Mouse (Mus musculus) layer of hippocampus, adult 9-10 months (tissue): ENCODE measurements around the gene Sh3kbp1.
"Not testable (repeated sequence)": the region's sequence is repeated elsewhere in the genome, so short reads cannot be mapped to it uniquely, and the experiment has no call there.

Experiments
- DNase-seq: peaks from one replicate; pipeline ENCODE4 v3.0.0; 2022; ENCODE audit warnings: low spot score

The Sh3kbp1 gene

GRCm38 (mm10) chrX:159626907-159627587 lies at the start of gene Sh3kbp1:
Sh3kbp1 (plus strand) TSS chrX:159627272.
- DNase-seq = no peak

- not testable (repeated sequence) for DNase-seq
Measured at GRCm38 (mm10) chrX:159584738-159585137, 42.3 kb upstream of the Sh3kbp1 start.

DNA sequence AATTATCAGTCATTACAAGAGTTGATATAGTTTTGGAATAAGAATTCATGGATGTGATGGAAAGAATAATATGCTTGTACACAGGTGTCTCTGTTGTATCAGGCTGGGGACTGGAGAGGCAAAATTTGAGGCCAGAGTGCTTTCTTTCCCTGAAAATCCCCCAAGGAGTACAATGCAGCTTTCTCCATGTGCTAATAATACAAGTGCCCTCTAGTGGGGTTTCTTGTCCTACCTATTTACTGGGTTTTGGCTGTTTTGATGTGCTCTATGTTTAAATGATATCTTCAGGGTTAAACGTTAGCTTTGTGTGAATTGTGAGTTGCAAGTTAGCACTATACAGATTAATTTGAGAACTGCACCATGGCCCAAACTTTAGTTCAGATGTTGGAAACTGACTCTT lies 35.4 kb upstream of the Sh3kbp1 start:
- DNase-seq = no peak

DNA sequence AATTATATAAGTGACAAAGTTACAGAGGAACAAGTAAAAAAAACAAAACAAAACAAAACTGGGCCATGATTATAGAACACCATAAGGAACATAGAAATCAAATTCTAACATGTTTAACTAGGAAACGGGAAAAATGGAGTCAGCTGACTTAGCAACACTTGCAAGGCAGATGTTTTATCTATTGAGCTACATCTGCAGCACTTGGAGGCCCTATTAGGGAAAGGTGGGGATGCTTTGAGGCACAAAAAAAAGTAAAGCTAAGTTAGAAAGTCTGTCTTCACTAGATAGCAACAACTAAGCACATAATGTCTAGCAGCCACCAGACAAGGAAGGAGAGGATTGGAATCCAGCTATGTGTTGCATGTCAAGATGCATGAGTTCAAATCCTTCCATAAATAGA lies 29.6 kb upstream of the Sh3kbp1 start:
- no peak for DNase-seq

DNA sequence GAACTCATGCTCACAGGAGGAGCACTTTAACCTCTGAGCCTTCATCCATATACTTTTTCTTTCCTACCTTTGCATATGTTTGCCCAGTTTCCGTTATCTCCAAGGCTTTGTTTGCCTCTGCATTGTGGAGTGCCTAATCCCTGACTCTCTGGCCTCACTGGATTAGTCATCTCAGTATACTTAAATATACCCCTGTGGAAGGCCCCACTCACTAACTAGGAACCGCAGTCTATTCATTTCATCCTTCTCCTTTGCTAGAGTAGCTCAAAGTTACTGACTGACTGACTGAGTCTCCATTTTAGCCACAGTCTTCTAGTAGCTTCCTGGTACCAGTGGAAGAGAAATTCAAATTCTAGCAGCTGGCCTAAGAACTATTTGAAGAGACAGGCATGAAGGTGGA lies 22.2 kb upstream of the Sh3kbp1 start:
- no peak for DNase-seq

GRCm38 (mm10) chrX:159606936-159607335 lies 20.1 kb upstream of the Sh3kbp1 start:
- DNase-seq = no peak

DNA sequence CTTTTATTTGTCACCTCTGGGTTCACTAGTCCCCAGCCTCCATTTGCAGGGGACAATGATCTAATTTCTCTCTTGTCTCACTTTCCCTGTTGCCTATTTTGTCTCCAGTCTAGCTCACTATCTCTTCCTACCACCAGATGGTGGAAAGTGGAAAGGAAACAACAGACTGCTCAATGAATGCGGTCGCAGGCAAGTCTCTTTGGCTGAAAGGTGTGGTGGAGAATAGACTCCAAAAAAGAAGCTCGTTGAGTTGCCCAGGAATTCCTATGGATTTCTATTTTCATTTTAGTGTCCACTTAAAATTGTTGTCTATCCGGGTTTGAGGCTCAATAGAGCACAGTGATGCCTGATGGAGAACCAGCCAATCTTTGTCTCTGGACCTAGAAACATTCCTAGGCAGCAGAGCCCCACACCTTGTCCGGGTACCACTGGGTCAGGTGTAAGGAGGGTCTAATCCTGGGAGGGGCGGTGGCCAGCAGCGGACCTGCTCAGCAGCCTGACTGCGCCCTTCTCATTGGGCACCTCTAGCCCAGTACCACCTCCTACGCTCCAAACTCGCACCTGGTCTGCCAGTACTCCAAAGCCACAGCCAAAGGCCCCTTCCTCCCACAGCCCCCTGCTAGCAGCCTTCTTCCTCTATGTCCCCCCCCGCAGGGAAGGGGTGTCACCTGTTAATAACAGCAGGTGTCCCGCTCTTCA lies 715 bp upstream of the Sh3kbp1 start:
- DNase-seq = peak; percentile 33

GRCm38 (mm10) chrX:159627588-159628566 lies 805 bp downstream of the Sh3kbp1 start:
- DNase-seq = no peak

DNA sequence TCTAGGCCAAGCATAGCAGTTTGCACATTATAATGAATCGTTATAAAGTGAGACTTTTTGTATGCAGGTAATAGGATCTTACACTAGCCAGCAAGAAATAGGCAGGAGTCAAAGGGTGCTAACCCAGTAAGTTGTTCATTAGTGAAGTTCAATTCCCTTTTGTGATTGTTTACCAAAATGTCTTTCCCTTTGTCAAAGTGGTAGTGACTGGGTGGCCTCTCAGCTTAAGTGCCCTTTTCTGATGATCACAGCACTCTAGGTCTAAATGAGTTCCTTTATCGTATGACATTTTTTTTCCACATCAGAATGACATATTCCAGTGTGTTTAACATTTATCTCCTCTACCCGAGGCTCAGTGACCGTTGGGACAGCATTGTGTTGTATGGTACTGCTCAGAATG lies 1.6 kb downstream of the Sh3kbp1 start:
- no peak for DNase-seq

- no peak for DNase-seq
Measured at GRCm38 (mm10) chrX:159629203-159629602, 2.1 kb downstream of the Sh3kbp1 start.

- no peak for DNase-seq
Measured at GRCm38 (mm10) chrX:159638500-159639227, 11.6 kb downstream of the Sh3kbp1 start.

DNA sequence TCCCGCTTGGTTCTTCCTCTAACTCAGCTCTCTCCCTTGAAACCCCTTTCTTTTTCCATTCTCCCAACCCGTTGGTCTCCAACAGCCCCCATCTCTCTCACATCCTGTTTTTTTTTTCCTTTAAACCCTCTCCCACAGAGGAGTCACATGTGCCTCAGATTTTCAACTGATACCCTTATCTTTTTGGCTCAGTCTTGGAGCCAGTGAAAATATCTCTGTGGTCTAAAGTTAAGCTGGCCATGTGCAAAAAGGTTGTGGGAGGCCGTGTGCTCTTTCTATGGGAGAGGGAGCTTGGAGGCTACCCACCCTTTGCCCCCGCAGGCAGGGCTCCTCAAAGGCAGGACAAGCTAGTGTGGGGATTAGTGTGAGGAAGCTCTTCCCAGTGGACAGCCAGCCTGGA lies 12.9 kb downstream of the Sh3kbp1 start:
- no peak for DNase-seq

- DNase-seq = no peak
Measured at GRCm38 (mm10) chrX:159645314-159645713, 18.2 kb downstream of the Sh3kbp1 start.

GRCm38 (mm10) chrX:159647564-159647963 lies 20.5 kb downstream of the Sh3kbp1 start:
- DNase-seq = no peak

- no peak for DNase-seq
Measured at GRCm38 (mm10) chrX:159648598-159648997, 21.5 kb downstream of the Sh3kbp1 start.

GRCm38 (mm10) chrX:159650130-159650678 lies 23.1 kb downstream of the Sh3kbp1 start:
- no peak for DNase-seq

DNA sequence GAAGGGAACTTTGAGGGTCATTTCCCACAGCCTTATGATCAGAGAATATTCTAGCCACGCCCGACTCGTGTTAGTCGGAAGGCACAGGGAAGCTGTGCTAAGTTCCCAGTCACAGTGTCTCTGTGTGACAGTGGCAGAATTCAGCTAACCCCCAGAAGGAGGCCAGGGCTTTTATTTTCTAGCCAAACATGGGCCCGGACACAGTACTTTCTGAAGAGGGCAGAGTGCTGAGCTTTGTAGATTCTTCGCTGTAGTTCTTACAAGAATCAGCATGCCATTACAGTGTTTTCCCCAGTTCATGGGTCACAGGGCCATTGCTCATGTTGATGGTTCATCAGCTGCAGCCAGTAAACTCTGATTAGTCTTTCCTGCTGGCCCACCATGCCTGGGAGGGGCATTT lies 23.7 kb downstream of the Sh3kbp1 start:
- DNase-seq = no peak

DNA sequence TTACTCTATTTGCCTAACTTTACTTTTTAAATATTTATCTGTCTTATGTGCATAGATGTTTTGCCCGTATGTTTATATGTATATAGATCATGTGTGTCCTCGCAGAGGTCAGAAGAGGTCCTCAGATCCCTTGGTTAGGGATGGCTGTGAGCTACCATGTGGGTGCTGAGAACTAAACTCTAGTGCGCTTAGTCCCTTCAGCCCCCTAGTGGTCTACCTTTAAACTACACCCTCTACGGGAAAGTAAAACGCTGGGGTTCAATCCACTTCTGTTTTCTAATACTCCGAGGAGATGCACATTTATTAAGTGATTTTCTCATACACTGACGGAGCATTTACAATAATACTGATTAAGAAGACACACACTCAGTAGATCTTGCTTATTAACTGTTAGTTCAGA lies 44.3 kb downstream of the Sh3kbp1 start:
- DNase-seq = no peak

- no peak for DNase-seq
Measured at GRCm38 (mm10) chrX:159672466-159672865, 45.4 kb downstream of the Sh3kbp1 start.

DNA sequence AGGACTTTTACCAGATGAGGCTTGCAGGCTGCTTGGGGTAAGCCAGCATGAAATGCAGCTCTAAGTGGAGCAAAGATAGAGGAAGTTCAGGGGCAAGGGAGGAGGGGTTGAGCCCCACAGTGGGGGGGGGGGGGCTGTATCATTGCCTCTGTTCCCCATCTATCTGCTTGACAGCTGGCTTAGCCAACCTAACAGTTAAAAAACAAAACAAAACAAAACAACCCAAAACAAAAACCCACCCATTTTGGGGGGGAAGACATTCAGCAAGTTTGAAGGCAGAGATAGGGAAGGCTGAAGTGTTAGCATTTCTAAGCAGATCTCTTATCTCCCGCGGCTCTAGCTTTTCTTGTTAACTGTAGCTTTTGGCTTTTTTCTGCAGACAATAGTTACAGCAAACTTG lies 49.2 kb downstream of the Sh3kbp1 start:
- no peak for DNase-seq

DNA sequence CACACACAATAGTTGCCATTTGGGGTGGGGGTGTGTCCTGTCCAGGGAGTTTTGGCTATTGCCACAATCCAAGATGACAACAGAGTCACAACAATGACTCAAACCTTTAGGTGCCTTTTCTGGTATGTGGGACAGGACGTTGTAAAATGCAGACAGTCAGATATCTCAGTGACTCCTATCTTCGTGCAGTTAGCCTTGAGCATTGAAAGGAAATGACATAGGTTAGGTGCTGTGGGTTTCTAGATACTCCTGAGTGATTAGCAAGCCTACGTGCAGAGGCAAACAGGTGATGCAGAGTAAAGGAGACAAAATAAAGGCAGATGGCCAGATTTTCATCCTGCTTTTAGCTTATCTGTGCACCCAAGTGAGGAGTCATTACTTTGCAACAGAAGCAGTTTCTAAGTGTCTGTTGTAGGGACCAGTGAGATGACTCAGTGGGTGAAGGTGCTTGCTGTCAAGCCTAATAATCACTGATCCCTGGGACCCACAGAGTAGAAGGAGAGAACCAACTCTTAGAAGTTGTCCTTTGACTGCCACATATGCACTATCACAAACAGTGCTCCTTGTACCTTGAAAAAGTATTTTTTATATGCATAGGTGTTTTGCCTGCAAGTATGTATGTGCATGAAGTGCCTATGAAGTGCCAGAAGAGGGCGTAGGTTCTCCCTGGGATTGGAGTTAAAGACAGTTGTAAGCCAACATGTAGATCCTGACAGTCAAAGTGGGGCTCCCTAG lies 50.7 kb downstream of the Sh3kbp1 start:
- DNase-seq = no peak
